Mouse (Mus musculus): ENCODE data around the gene Dpm2. TPM values are rescaled to one million over a fixed set of nuclear protein-coding genes. Genes with fewer than 3 reads are reported as not detected.

Gene Dpm2
- polyA plus RNA-seq, 1 experiment from 2014 or later: 152 TPM

DNA sequence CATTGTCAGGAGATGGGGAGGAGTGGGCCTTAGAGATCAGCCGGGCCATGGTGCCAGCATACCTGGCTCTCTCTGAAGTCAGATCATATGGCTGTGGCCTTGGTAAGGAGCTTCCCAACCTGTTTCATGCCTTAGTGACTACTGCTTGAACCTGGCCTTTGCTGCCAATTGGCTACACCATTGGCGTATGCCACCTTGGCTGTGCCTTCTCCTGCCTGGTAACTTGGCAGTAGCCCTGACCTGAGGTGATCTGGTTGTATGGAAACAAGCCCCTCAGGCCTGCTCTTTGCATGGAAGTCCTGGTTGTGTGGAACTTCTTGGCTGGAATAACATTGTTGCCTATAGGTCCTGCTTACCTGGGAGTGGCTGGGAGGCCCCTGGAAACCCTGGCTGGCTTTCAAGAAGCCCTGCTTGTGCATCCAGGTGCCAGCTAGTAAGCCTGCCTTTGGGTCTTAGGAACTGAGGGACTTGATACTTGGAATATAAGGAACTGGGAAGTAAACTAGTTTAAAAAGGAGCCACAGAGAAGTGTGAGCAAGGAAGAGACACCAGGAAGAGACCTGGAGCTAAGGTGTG, 29.2 kb upstream of the Dpm2 start:
- H3K4me2 ChIP-seq (ENCODE audit: low read length): no peak overlapping the region
- H3K4me3 ChIP-seq (ENCODE audit: low read depth, low read length): no peak overlapping the region
- DNase-seq (ENCODE audit: low spot score): no peak
- H3K27me3 ChIP-seq (replicated peaks; ENCODE audit: control insufficient read depth, insufficient read depth, low read length): no peaks in the 10 kb centered on the region
- no peaks in the 10 kb centered on the region for H3K36me3 ChIP-seq (ENCODE audit: control insufficient read depth, insufficient read depth, low read length)
- no peak overlapping the region for H3K27ac ChIP-seq (ENCODE audit: low read depth, low read length)
- peaks cover 31% of the 10 kb centered on the region for H3K4me1 ChIP-seq (ENCODE audit: control insufficient read depth, insufficient read depth, low read length)
- H3K9ac ChIP-seq (ENCODE audit: low read length): no peak overlapping the region
- 86% methylated on average over 2 of the region's 2 CpGs for WGBS
- no peaks in the 10 kb centered on the region for H3K9me3 ChIP-seq (replicated peaks; ENCODE audit: control insufficient read depth, low read length)
- no peak for ATAC-seq

DNA sequence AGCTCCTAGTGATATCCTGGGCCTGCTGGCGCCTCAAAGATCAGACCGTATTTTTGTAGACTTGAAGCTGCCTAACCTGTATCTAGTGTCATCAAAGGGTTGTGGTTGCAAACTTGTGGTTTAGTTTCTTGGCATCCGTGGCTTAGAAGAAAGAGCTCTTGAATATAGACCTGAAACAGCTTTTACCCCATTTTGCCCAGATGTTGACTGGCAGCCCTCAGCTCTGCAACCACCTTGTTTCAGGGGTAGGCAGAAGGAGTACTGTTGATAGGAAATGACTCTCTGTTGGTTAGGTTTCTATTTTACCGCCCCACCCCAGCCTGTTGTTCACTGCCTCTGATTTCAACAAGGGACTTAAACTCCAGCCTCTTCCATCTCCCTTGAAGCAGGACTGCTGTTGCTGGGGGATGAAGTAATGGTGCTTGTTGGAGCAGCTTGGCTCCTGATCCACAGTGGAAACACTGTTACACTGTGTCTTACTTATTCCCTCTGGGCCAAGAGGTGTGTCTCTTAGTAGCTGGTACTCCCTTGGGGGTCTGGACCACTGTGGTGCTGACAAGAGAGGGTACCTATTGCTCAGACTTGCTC, 28.6 kb upstream of the Dpm2 start:
- Histone ChIP-seq H3K27me3 (replicated peaks; ENCODE audit: control insufficient read depth, insufficient read depth, low read length) (no peaks in the 10 kb centered on the region), H3K4me1 (ENCODE audit: control insufficient read depth, insufficient read depth, low read length) (peaks cover 24% of the 10 kb centered on the region), H3K36me3 (ENCODE audit: control insufficient read depth, insufficient read depth, low read length) (no peaks in the 10 kb centered on the region), H3K9ac (ENCODE audit: low read length) (no peak overlapping the region), H3K4me2 (ENCODE audit: low read length) (no peak overlapping the region), H3K4me3 (ENCODE audit: low read depth, low read length) (no peak overlapping the region), H3K27ac (ENCODE audit: low read depth, low read length) (no peak overlapping the region), H3K9me3 (replicated peaks; ENCODE audit: control insufficient read depth, low read length) (no peaks in the 10 kb centered on the region)
- no peak for ATAC-seq
- 91% methylated on average over 4 of the region's 4 CpGs for WGBS
- no peak for DNase-seq (ENCODE audit: low spot score)

DNA sequence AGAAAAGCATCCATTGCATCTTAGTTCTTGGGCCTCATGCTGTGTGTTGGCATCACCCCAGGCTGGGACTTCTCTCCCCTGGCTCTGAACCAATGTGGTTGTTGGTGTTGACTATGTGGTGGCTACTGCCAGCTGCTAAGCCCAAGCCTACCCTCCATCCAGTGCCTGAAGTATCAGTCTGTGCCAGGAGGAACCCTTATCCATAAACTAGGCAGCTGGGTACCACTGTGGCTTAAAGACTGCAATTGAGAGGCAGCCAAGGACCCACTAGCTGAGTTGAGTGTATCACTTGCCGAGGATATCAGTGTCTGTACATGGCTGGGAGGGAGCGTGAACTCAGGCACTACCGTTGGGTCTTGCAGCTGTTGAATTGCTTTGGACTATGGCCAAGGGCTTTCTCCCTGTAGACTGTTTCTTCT, 27.6 kb upstream of the Dpm2 start:
- no peak for ATAC-seq
- DNase-seq (ENCODE audit: low spot score): no peak
- WGBS: 87% methylated on average over 3 of the region's 3 CpGs
- Histone ChIP-seq H3K27me3 (replicated peaks; ENCODE audit: control insufficient read depth, insufficient read depth, low read length) (no peaks in the 10 kb centered on the region), H3K4me2 (ENCODE audit: low read length) (no peak overlapping the region), H3K27ac (ENCODE audit: low read depth, low read length) (no peak overlapping the region), H3K4me3 (ENCODE audit: low read depth, low read length) (no peak overlapping the region), H3K36me3 (ENCODE audit: control insufficient read depth, insufficient read depth, low read length) (no peaks in the 10 kb centered on the region), H3K4me1 (ENCODE audit: control insufficient read depth, insufficient read depth, low read length) (peaks cover 15% of the 10 kb centered on the region), H3K9me3 (replicated peaks; ENCODE audit: control insufficient read depth, low read length) (no peaks in the 10 kb centered on the region), H3K9ac (ENCODE audit: low read length) (no peak overlapping the region)

- 70% methylated on average over 1 of the region's 1 CpGs for WGBS
- no peak overlapping the region for H3K27ac ChIP-seq (ENCODE audit: low read depth, low read length)
- ATAC-seq: no peak
Measured at GRCm38 (mm10) chr2:32546951-32547350, 23.7 kb upstream of the Dpm2 start.

GRCm38 (mm10) chr2:32547380-32547779, 23.3 kb upstream of the Dpm2 start:
- DNase-seq (ENCODE audit: low spot score) (no peak), ATAC-seq (no peak)
- Histone ChIP-seq H3K9me3 (replicated peaks; ENCODE audit: control insufficient read depth, low read length) (no peaks in the 10 kb centered on the region), H3K4me1 (ENCODE audit: control insufficient read depth, insufficient read depth, low read length) (no peaks in the 10 kb centered on the region), H3K9ac (ENCODE audit: low read length) (no peak overlapping the region), H3K4me2 (ENCODE audit: low read length) (no peak overlapping the region), H3K27ac (ENCODE audit: low read depth, low read length) (no peak overlapping the region), H3K36me3 (ENCODE audit: control insufficient read depth, insufficient read depth, low read length) (no peaks in the 10 kb centered on the region), H3K4me3 (ENCODE audit: low read depth, low read length) (no peak overlapping the region), H3K27me3 (replicated peaks; ENCODE audit: control insufficient read depth, insufficient read depth, low read length) (no peaks in the 10 kb centered on the region)
- WGBS: 92% methylated on average over 5 of the region's 5 CpGs

More at GRCm38 (mm10) chr2:32546951-32547350, 23.7 kb upstream of the Dpm2 start:
- Histone ChIP-seq H3K27me3 (replicated peaks; ENCODE audit: control insufficient read depth, insufficient read depth, low read length) (no peaks in the 10 kb centered on the region), H3K9ac (ENCODE audit: low read length) (no peak overlapping the region), H3K9me3 (replicated peaks; ENCODE audit: control insufficient read depth, low read length) (no peaks in the 10 kb centered on the region), H3K4me2 (ENCODE audit: low read length) (no peak overlapping the region), H3K4me3 (ENCODE audit: low read depth, low read length) (no peak overlapping the region), H3K4me1 (ENCODE audit: control insufficient read depth, insufficient read depth, low read length) (no peaks in the 10 kb centered on the region), H3K36me3 (ENCODE audit: control insufficient read depth, insufficient read depth, low read length) (no peaks in the 10 kb centered on the region)
- DNase-seq (ENCODE audit: low spot score): no peak

DNA sequence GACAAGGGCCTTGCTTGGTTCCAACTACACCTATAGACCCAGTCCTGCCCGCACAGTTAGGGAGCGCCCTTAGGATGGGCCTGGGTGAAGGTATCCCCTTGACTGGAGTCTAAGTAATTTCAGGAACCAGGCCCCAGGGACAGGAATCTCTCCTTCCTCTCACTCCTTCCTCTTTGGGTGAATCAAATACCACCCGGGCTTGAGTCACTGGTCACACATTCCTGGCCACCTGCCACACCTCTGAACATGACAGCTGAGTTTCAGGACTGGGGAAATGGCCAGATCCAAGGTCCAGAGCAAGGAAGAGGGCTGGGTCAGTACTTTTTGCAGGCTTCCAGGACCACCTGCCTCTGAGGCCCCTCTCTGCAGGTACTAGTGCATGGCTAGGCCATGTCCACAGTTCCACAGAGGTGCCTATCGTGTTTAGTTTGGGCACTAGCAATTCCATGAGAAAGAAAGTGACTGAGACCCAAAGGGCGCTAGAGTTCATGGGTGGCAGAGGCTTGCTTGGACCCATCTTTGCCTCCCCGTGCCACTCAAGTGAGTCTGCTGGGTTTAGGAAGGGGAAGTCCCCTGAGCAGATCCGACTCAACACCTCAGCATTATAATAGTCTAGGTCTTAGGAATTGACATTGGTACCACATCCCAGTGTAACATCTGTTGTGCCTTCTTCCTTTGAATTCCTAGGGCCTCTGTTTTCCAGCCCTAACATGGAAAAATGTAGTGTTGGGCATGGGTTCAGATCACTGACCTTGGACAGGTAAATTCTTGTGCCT, 22.5 kb upstream of the Dpm2 start:
- Histone ChIP-seq H3K9ac (ENCODE audit: low read length) (no peak overlapping the region), H3K4me2 (ENCODE audit: low read length) (no peak overlapping the region), H3K27me3 (replicated peaks; ENCODE audit: control insufficient read depth, insufficient read depth, low read length) (no peaks in the 10 kb centered on the region), H3K4me3 (ENCODE audit: low read depth, low read length) (no peak overlapping the region), H3K36me3 (ENCODE audit: control insufficient read depth, insufficient read depth, low read length) (no peaks in the 10 kb centered on the region), H3K9me3 (replicated peaks; ENCODE audit: control insufficient read depth, low read length) (no peaks in the 10 kb centered on the region), H3K27ac (ENCODE audit: low read depth, low read length) (no peak overlapping the region), H3K4me1 (ENCODE audit: control insufficient read depth, insufficient read depth, low read length) (no peaks in the 10 kb centered on the region)
- ATAC-seq (no peak), DNase-seq (ENCODE audit: low spot score) (no peak)
- WGBS: 93% methylated on average over 7 of the region's 7 CpGs

DNA sequence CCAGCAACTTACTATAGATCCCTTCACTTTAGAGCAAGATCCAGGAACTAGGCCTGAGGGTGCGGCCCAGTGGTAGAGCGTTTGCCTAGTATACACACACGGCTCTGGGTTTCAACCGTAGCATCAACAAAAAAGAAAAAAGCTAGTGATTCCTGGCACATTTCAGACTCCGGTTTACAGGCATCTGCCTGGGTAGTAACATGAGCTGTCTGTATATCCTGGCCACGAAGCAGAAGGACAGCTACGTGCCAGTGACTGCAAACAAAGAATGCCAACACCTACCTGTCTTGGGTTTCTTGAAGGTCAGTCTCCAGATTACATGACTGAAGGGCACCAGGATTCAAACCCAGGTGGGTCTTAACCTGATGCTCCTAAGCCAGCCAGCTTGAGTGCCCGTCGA, 21.5 kb upstream of the Dpm2 start:
- no peaks in the 10 kb centered on the region for H3K4me1 ChIP-seq (ENCODE audit: control insufficient read depth, insufficient read depth, low read length)
- ATAC-seq (no peak), DNase-seq (ENCODE audit: low spot score) (no peak)
- 89% methylated on average over 9 of the region's 9 CpGs for WGBS
- H3K36me3 ChIP-seq (ENCODE audit: control insufficient read depth, insufficient read depth, low read length): no peaks in the 10 kb centered on the region
- H3K9ac ChIP-seq (ENCODE audit: low read length): no peak overlapping the region
- H3K4me2 ChIP-seq (ENCODE audit: low read length): no peak overlapping the region
- H3K4me3 ChIP-seq (ENCODE audit: low read depth, low read length): no peak overlapping the region
- no peak overlapping the region for H3K27ac ChIP-seq (ENCODE audit: low read depth, low read length)
- H3K9me3 ChIP-seq (replicated peaks; ENCODE audit: control insufficient read depth, low read length): no peaks in the 10 kb centered on the region
- no peaks in the 10 kb centered on the region for H3K27me3 ChIP-seq (replicated peaks; ENCODE audit: control insufficient read depth, insufficient read depth, low read length)

- Histone ChIP-seq H3K9me3 (replicated peaks; ENCODE audit: control insufficient read depth, low read length) (no peaks in the 10 kb centered on the region), H3K4me3 (ENCODE audit: low read depth, low read length) (no peak overlapping the region), H3K4me1 (ENCODE audit: control insufficient read depth, insufficient read depth, low read length) (no peaks in the 10 kb centered on the region), H3K9ac (ENCODE audit: low read length) (no peak overlapping the region), H3K27ac (ENCODE audit: low read depth, low read length) (no peak overlapping the region), H3K36me3 (ENCODE audit: control insufficient read depth, insufficient read depth, low read length) (no peaks in the 10 kb centered on the region), H3K4me2 (ENCODE audit: low read length) (no peak overlapping the region), H3K27me3 (replicated peaks; ENCODE audit: control insufficient read depth, insufficient read depth, low read length) (no peaks in the 10 kb centered on the region)
- ATAC-seq (no peak), DNase-seq (ENCODE audit: low spot score) (no peak)
- WGBS: 86% methylated on average over 6 of the region's 6 CpGs
Measured at GRCm38 (mm10) chr2:32549764-32550163, 20.9 kb upstream of the Dpm2 start.

DNA sequence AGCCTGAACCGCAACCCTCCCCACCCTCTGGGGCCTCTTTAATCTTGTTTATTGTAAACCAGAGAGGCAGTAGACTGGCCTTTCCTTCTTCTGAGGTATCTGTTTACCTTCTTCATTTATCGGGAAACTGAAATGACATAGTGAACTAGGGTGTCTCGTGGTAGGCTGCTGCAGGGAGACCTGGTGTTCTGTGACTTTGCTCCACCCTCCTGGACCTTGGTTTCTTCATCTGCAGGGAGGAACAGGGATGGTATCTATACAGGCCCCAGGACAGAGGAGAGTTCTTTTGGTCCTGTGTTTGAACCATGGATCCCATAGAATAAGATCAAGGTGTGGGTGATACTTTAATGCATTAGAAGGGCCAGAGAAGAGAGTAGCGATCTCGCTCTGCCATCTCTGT, 19.4 kb upstream of the Dpm2 start:
- no peaks in the 10 kb centered on the region for H3K36me3 ChIP-seq (ENCODE audit: control insufficient read depth, insufficient read depth, low read length)
- H3K4me1 ChIP-seq (ENCODE audit: control insufficient read depth, insufficient read depth, low read length): no peaks in the 10 kb centered on the region
- H3K27me3 ChIP-seq (replicated peaks; ENCODE audit: control insufficient read depth, insufficient read depth, low read length): no peaks in the 10 kb centered on the region
- DNase-seq (ENCODE audit: low spot score) (no peak), ATAC-seq (no peak)
- H3K9me3 ChIP-seq (replicated peaks; ENCODE audit: control insufficient read depth, low read length): no peaks in the 10 kb centered on the region
- WGBS: 93% methylated on average over 5 of the region's 5 CpGs
- no peak overlapping the region for H3K4me3 ChIP-seq (ENCODE audit: low read depth, low read length)
- H3K4me2 ChIP-seq (ENCODE audit: low read length): no peak overlapping the region
- H3K9ac ChIP-seq (ENCODE audit: low read length): no peak overlapping the region
- H3K27ac ChIP-seq (ENCODE audit: low read depth, low read length): no peak overlapping the region
